Mouse (Mus musculus): Measurements from ENCODE around the gene Gm20403. TPM values are rescaled to one million over a fixed set of nuclear protein-coding genes. Genes with fewer than 3 reads are reported as not detected.
"Not testable (repeated sequence)": the region's sequence is repeated elsewhere in the genome, so short reads cannot be mapped to it uniquely, and the experiment has no call there.

Gene Gm20403
- polyA plus RNA-seq, 1 experiment from 2014 or later: not detected

DNA sequence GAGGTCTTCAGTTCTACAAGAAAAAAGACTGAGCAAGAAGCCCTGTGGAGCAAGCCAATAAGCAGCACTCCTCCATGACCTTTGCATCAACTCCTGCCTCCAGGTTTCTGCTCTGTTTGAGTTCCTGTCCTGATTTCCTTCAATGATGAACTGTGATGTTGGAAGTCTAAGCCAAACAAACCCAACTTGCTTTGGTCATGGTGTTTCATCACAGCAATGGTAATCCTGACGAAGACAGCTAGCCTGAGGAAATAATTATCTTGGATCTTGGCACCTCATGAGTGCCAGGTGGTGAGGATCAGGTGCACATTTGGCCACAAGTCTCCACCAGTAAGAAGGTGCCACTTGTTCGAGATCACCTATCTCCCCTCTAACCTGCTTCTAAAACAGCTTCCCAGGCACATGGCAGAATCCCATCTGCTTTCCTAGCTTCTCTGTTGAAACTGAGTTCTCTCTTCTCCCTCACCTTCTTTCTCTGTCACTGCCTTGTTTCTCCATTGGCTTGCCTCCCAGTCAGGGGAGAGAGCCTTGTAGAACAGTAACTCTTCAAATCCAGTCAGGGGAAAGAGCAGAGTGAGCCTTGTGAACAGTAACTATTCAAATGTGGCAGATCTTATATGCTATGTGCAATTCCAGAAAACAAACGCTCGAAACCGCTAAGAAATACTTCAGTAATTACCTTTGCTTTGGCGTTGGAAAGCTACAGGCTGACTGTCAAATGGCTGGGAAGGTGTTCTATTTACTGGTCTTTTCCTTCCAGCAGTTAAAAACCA lies 27.5 kb upstream of the Gm20403 start, which contains the start of gene Baz1a:
Baz1a (minus strand) TSS at position 723 of the 773 bp plus-strand sequence.
- no peaks in the 10 kb centered on the region for H3K9me3 ChIP-seq (ENCODE audit: control insufficient read depth, low read length)
- no peak for ATAC-seq (ENCODE audit: insufficient number of reproducible peaks, insufficient read depth, low FRiP score, low read depth)
- H3K4me1 ChIP-seq (ENCODE audit: control insufficient read depth in 2 of 2, insufficient read depth in 2 of 2, low read length in 2 of 2): no peaks in the 10 kb centered on the region
- no peak within 1 kb of the TSS for H3K4me3 ChIP-seq (ENCODE audit: control insufficient read depth in 1 of 2, insufficient read depth in 1 of 2, low read depth in 1 of 2, low read length in 2 of 2)
- H3K4me2 ChIP-seq (ENCODE audit: low read length): no peak within 1 kb of the TSS
- WGBS: 84% methylated on average over 6 of the region's 6 CpGs
- H3K9ac ChIP-seq (ENCODE audit: low read length): no peak within 1 kb of the TSS
- no peaks in the 10 kb centered on the region for H3K36me3 ChIP-seq (ENCODE audit: control insufficient read depth, insufficient read depth, low read length)
- H3K27me3 ChIP-seq (ENCODE audit: control insufficient read depth, insufficient read depth, low read length): no peaks in the 10 kb centered on the region
- H3K27ac ChIP-seq (replicated peaks in 1 of 2; ENCODE audit: control insufficient read depth in 1 of 2, insufficient read depth in 1 of 2, low read depth in 2 of 2, low read length in 2 of 2): no peak within 1 kb of the TSS

DNA sequence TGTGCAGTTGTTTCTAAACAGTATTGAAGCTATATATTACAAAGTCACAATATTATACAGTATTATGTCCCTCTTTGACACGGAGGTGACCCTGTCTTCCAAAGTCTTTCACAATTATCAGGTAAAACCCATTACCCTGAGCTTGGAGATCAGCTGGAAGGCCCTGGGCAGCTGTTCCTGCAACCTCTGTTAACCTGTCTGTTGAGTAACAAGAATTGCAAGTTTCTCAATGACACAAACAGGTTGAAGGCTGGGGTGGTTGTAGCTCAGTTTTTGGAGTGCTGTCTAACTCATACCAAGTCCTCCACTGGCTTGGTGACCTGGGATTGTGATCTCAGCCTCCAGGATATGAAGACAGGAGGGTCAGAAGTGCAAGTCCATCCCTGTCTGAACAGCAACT lies 26.7 kb upstream of the Gm20403 start:
- WGBS: 81% methylated on average over 1 of the region's 1 CpGs
- no peaks in the 10 kb centered on the region for H3K4me1 ChIP-seq (ENCODE audit: control insufficient read depth in 2 of 2, insufficient read depth in 2 of 2, low read length in 2 of 2)
- no peak for ATAC-seq (ENCODE audit: insufficient number of reproducible peaks, insufficient read depth, low FRiP score, low read depth)

DNA sequence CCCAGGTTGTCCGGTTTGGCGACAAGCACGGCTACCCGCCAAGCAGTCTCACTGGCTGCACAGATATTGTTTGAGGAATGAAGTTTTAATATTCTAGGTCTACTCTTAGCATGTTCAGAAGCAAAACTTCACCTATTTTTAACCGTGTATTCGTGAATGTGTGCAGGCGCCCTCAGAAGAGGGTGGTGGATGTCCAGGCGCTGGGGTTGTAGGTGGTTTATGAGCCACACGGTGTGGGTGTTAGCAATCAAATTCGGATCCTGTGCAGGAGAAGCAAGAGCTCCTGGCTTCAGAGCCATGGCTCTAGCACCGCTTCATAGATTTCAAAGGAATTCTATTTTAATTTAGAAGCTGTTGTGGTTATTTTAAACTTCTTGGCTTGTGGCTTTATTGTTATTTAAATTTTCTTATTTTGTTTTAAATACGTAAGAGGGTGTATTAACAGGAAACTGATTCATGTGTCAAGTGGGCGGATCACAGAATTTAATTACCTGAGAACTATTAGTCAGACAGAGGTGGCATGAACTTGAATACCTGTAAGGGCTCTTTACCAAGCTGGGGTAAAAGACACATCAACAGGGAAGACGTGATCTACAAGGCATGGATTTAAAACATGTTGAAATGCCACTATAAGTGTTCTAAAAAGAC lies 21.2 kb upstream of the Gm20403 start:
- no peaks in the 10 kb centered on the region for H3K27me3 ChIP-seq (ENCODE audit: control insufficient read depth, insufficient read depth, low read length)
- no peak overlapping the region for H3K4me3 ChIP-seq (ENCODE audit: control insufficient read depth in 1 of 2, insufficient read depth in 1 of 2, low read depth in 1 of 2, low read length in 2 of 2)
- no peak overlapping the region for H3K27ac ChIP-seq (replicated peaks in 1 of 2; ENCODE audit: control insufficient read depth in 1 of 2, insufficient read depth in 1 of 2, low read depth in 2 of 2, low read length in 2 of 2)
- no peaks in the 10 kb centered on the region for H3K36me3 ChIP-seq (ENCODE audit: control insufficient read depth, insufficient read depth, low read length)
- 86% methylated on average over 14 of the region's 14 CpGs for WGBS
- H3K9ac ChIP-seq (ENCODE audit: low read length): no peak overlapping the region
- H3K9me3 ChIP-seq (ENCODE audit: control insufficient read depth, low read length): 0 out of 2 replicates have a peak, but pooled peaks cover 3% of the 10 kb centered on the region
- H3K4me1 ChIP-seq (ENCODE audit: control insufficient read depth in 2 of 2, insufficient read depth in 2 of 2, low read length in 2 of 2): no peaks in the 10 kb centered on the region
- no peak for ATAC-seq (ENCODE audit: insufficient number of reproducible peaks, insufficient read depth, low FRiP score, low read depth)
- no peak overlapping the region for H3K4me2 ChIP-seq (ENCODE audit: low read length)

More for the DNA sequence above, 26.7 kb upstream of the Gm20403 start:
- Histone ChIP-seq H3K9me3 (ENCODE audit: control insufficient read depth, low read length) (no peaks in the 10 kb centered on the region), H3K4me2 (ENCODE audit: low read length) (no peak overlapping the region), H3K9ac (ENCODE audit: low read length) (no peak overlapping the region), H3K27me3 (ENCODE audit: control insufficient read depth, insufficient read depth, low read length) (no peaks in the 10 kb centered on the region), H3K36me3 (ENCODE audit: control insufficient read depth, insufficient read depth, low read length) (no peaks in the 10 kb centered on the region), H3K4me3 (ENCODE audit: control insufficient read depth in 1 of 2, insufficient read depth in 1 of 2, low read depth in 1 of 2, low read length in 2 of 2) (no peak overlapping the region), H3K27ac (replicated peaks in 1 of 2; ENCODE audit: control insufficient read depth in 1 of 2, insufficient read depth in 1 of 2, low read depth in 2 of 2, low read length in 2 of 2) (no peak overlapping the region)

- Histone ChIP-seq H3K27me3 (ENCODE audit: control insufficient read depth, insufficient read depth, low read length) (no peaks in the 10 kb centered on the region), H3K4me1 (ENCODE audit: control insufficient read depth in 2 of 2, insufficient read depth in 2 of 2, low read length in 2 of 2) (no peaks in the 10 kb centered on the region), H3K4me2 (ENCODE audit: low read length) (no peak overlapping the region), H3K27ac (replicated peaks in 1 of 2; ENCODE audit: control insufficient read depth in 1 of 2, insufficient read depth in 1 of 2, low read depth in 2 of 2, low read length in 2 of 2) (no peak overlapping the region), H3K36me3 (ENCODE audit: control insufficient read depth, insufficient read depth, low read length) (no peaks in the 10 kb centered on the region), H3K9ac (ENCODE audit: low read length) (no peak overlapping the region), H3K9me3 (ENCODE audit: control insufficient read depth, low read length) (0 out of 2 replicates have a peak, but pooled peaks cover 3% of the 10 kb centered on the region), H3K4me3 (ENCODE audit: control insufficient read depth in 1 of 2, insufficient read depth in 1 of 2, low read depth in 1 of 2, low read length in 2 of 2) (no peak overlapping the region)
- no peak for ATAC-seq (ENCODE audit: insufficient number of reproducible peaks, insufficient read depth, low FRiP score, low read depth)
- WGBS: 93% methylated on average over 7 of the region's 7 CpGs
These were observed 19.7 kb upstream of the Gm20403 start for GRCm38 (mm10) chr12:55006071-55006470.

DNA sequence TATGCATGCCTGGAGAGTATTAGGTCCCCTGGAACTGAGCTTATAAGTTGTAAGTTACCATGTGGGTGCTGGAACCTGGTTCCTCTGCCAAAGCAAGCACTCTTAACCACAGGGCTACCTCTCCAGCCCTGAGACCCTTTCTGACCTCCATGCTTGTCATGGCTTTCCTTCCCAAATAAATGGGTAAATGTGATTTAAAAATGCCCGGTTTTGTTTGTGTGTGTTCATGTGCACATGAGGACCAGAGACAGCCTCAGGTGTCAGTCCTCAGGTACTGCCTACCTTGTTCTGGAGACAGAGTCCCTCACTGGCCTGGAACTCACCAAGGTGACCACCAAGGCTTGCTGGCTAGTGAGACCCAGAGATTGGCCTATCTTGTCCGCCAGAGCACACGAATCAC lies 18.1 kb upstream of the Gm20403 start:
- H3K4me3 ChIP-seq (ENCODE audit: control insufficient read depth in 1 of 2, insufficient read depth in 1 of 2, low read depth in 1 of 2, low read length in 2 of 2): no peak overlapping the region
- WGBS: 90% methylated on average over 3 of the region's 3 CpGs
- 0 out of 2 replicates have a peak, but pooled peaks cover 3% of the 10 kb centered on the region for H3K9me3 ChIP-seq (ENCODE audit: control insufficient read depth, low read length)
- H3K27ac ChIP-seq (replicated peaks in 1 of 2; ENCODE audit: control insufficient read depth in 1 of 2, insufficient read depth in 1 of 2, low read depth in 2 of 2, low read length in 2 of 2): no peak overlapping the region
- no peak overlapping the region for H3K4me2 ChIP-seq (ENCODE audit: low read length)
- no peak for ATAC-seq (ENCODE audit: insufficient number of reproducible peaks, insufficient read depth, low FRiP score, low read depth)
- H3K4me1 ChIP-seq (ENCODE audit: control insufficient read depth in 2 of 2, insufficient read depth in 2 of 2, low read length in 2 of 2): no peaks in the 10 kb centered on the region
- no peaks in the 10 kb centered on the region for H3K27me3 ChIP-seq (ENCODE audit: control insufficient read depth, insufficient read depth, low read length)
- H3K36me3 ChIP-seq (ENCODE audit: control insufficient read depth, insufficient read depth, low read length): no peaks in the 10 kb centered on the region
- H3K9ac ChIP-seq (ENCODE audit: low read length): no peak overlapping the region

- 84% methylated on average over 5 of the region's 5 CpGs for WGBS
- Histone ChIP-seq H3K27ac (replicated peaks in 1 of 2; ENCODE audit: control insufficient read depth in 1 of 2, insufficient read depth in 1 of 2, low read depth in 2 of 2, low read length in 2 of 2) (no peak overlapping the region), H3K27me3 (ENCODE audit: control insufficient read depth, insufficient read depth, low read length) (no peaks in the 10 kb centered on the region), H3K9ac (ENCODE audit: low read length) (no peak overlapping the region), H3K4me3 (ENCODE audit: control insufficient read depth in 1 of 2, insufficient read depth in 1 of 2, low read depth in 1 of 2, low read length in 2 of 2) (no peak overlapping the region), H3K36me3 (ENCODE audit: control insufficient read depth, insufficient read depth, low read length) (no peaks in the 10 kb centered on the region), H3K4me2 (ENCODE audit: low read length) (no peak overlapping the region), H3K9me3 (ENCODE audit: control insufficient read depth, low read length) (0 out of 2 replicates have a peak, but pooled peaks cover 3% of the 10 kb centered on the region), H3K4me1 (ENCODE audit: control insufficient read depth in 2 of 2, insufficient read depth in 2 of 2, low read length in 2 of 2) (no peaks in the 10 kb centered on the region)
- ATAC-seq (ENCODE audit: insufficient number of reproducible peaks, insufficient read depth, low FRiP score, low read depth): no peak
These were observed 17.5 kb upstream of the Gm20403 start for GRCm38 (mm10) chr12:55003843-55004242.

DNA sequence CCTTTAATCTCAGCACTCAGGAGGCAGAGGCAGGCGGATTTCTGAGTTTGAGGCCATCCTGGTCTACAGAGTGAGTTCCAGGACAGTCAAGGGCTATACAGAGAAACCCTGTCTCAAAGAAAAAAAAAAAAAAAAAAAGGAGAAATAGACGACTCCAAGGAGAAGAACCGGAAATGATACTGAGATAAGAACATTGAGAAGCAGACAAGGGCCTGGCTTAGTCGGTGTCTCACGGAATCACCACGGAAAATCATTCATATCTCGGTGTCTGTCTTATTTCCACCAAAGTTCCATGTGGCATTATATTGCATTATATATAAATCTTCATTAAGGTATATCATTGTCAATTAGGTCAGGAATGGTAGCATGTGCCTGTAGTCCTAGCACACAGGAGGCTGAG lies 16.2 kb upstream of the Gm20403 start:
- not testable (repeated sequence) for H3K27ac ChIP-seq (replicated peaks in 1 of 2; ENCODE audit: control insufficient read depth in 1 of 2, insufficient read depth in 1 of 2, low read depth in 2 of 2, low read length in 2 of 2); ATAC-seq (ENCODE audit: insufficient number of reproducible peaks, insufficient read depth, low FRiP score, low read depth); H3K4me3 ChIP-seq (ENCODE audit: control insufficient read depth in 1 of 2, insufficient read depth in 1 of 2, low read depth in 1 of 2, low read length in 2 of 2); H3K36me3 ChIP-seq (ENCODE audit: control insufficient read depth, insufficient read depth, low read length); H3K9ac ChIP-seq (ENCODE audit: low read length); H3K9me3 ChIP-seq (ENCODE audit: control insufficient read depth, low read length); H3K4me1 ChIP-seq (ENCODE audit: control insufficient read depth in 2 of 2, insufficient read depth in 2 of 2, low read length in 2 of 2); H3K27me3 ChIP-seq (ENCODE audit: control insufficient read depth, insufficient read depth, low read length); H3K4me2 ChIP-seq (ENCODE audit: low read length)
- 76% methylated on average over 7 of the region's 7 CpGs for WGBS

Measured in heart, embryonic 14.5 days (tissue).